Mouse (Mus musculus) hindbrain, postnatal 0 days (tissue): Measurements from ENCODE around the gene Sdhc. TPM values are rescaled to one million over a fixed set of nuclear protein-coding genes. Genes with fewer than 3 reads are reported as not detected.

ENCODE experiments used
- ATAC-seq: fragments of 200-750 bp; cut with Nextera tagmentation; 2 replicates; pipeline ENCODE4 v1.8.0; 2017; ENCODE audit warnings: mild to moderate bottlenecking, moderate TSS enrichment, moderate library complexity
- DNase-seq: peaks from one replicate; pipeline ENCODE4 v3.0.0-alpha.2; 2015; ENCODE audit warnings: low spot score
- H3K27ac ChIP-seq: fragments of 300-500 bp; sonication (generic); 2 replicates; pipeline ENCODE4 v1.5.1; 2014; ENCODE audit warnings: mild to moderate bottlenecking
- H3K27me3 ChIP-seq: fragments of 300-500 bp; sonication (generic); 2 replicates; pipeline ENCODE4 v1.6.1; 2014; ENCODE audit warnings: low read length, mixed read lengths; ENCODE audit not compliant: insufficient read depth
- H3K36me3 ChIP-seq: fragments of 300-500 bp; sonication (generic); 2 replicates; pipeline ENCODE4 v1.6.1; 2014; ENCODE audit warnings: low read length, mixed read lengths; ENCODE audit not compliant: insufficient read depth
- H3K4me1 ChIP-seq: fragments of 300-500 bp; sonication (generic); 2 replicates; pipeline ENCODE4 v1.6.1; 2014; ENCODE audit warnings: antibody characterized with exemption, low read length, mixed read lengths; ENCODE audit not compliant: insufficient read depth
- H3K4me2 ChIP-seq: fragments of 300-500 bp; sonication (generic); 2 replicates; pipeline ENCODE4 v1.6.1; 2014; ENCODE audit warnings: low read depth, mild to moderate bottlenecking, low read length, moderate library complexity, mixed read lengths
- H3K4me3 ChIP-seq: fragments of 300-500 bp; sonication (generic); 2 replicates; pipeline ENCODE4 v1.5.1; 2014; ENCODE audit warnings: low read length
- H3K9ac ChIP-seq: fragments of 300-500 bp; sonication (generic); replicated peaks from 2 replicates; pipeline ENCODE4 v1.6.1; 2014; ENCODE audit warnings: mild to moderate bottlenecking, low read length, moderate library complexity, mixed read lengths
- H3K9me3 ChIP-seq: fragments of 300-500 bp; sonication (generic); 2 replicates; pipeline ENCODE4 v1.6.1; 2016; ENCODE audit warnings: low read length, mixed read lengths
- CTCF ChIP-seq: IDR thresholded peaks from 2 replicates; pipeline ENCODE4 v1.5.1; 2016; ENCODE audit warnings: antibody characterized with exemption, control low read depth, low read depth
- WGBS: fragments of 180-500 bp; shearing (Covaris S2); extraction: QIAGEN DNeasy Blood & Tissue Kit; methylation state at CpG from one replicate; pipeline ENCODE4 v1.1.7; 2014; 5-methylcytosine and 5-hydroxymethylcytosine counted together
- polyA plus RNA-seq: library from polyadenylated mRNA; unstranded; fragments of >200 nt; fragmentation: Nextera tagmentation; extraction: Ambion mirVana; gene quantifications from 2 replicates; pipeline ENCODE4 v1.2.1, GENCODE M21; 2015
- total RNA-seq: library from RNA; depleted of rRNA; stranded (reverse); fragments of >200 nt; gene quantifications from 2 replicates; pipeline ENCODE4 v1.2.3, GENCODE M21; 2014

Sdhc gene
- total and polyA plus RNA-seq, 2 experiments from 2014 or later = 227 to 320 TPM

GRCm38 (mm10) chr1:171169913-171170312 is 19.5 kb upstream of the Sdhc start:
- Histone ChIP-seq H3K27me3 (no peaks in the 10 kb centered on the region), H3K27ac (no peak overlapping the region), H3K36me3 (no peaks in the 10 kb centered on the region), H3K9ac (no peak overlapping the region), H3K4me3 (no peak overlapping the region), H3K4me1 (no peaks in the 10 kb centered on the region), H3K9me3 (no peaks in the 10 kb centered on the region), H3K4me2 (no peak overlapping the region)
- no peak for TF ChIP-seq CTCF
- WGBS = 73% methylated on average over 3 of the region's 3 CpGs
- DNase-seq (no peak), ATAC-seq (no peak)

DNA sequence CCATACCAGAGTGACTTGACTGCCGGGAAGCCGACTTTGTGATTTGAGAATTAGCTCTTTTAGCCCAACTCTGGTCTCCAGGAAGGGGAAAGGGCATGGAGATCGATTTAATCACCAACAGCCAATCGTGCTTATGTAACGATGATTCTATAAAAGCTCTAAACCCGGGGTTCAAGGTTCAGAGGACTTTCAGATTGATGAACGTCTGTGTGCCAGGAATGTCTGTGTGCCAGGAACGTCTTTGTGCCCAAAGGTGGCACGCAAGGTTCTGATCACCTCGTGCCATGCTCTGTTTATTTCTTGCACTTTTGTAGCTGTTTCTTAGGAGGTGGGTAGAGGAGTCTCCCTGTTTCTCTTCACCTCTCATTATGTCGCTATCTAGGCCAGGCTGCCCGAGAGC is 18.5 kb upstream of the Sdhc start:
- 90% methylated on average over 12 of the region's 12 CpGs for WGBS
- DNase-seq (no peak), ATAC-seq (no peak)
- Histone ChIP-seq H3K27me3 (no peaks in the 10 kb centered on the region), H3K36me3 (no peaks in the 10 kb centered on the region), H3K4me1 (no peaks in the 10 kb centered on the region), H3K9ac (no peak overlapping the region), H3K9me3 (no peaks in the 10 kb centered on the region), H3K4me3 (no peak overlapping the region), H3K4me2 (no peak overlapping the region), H3K27ac (no peak overlapping the region)
- TF ChIP-seq CTCF = no peak

DNA sequence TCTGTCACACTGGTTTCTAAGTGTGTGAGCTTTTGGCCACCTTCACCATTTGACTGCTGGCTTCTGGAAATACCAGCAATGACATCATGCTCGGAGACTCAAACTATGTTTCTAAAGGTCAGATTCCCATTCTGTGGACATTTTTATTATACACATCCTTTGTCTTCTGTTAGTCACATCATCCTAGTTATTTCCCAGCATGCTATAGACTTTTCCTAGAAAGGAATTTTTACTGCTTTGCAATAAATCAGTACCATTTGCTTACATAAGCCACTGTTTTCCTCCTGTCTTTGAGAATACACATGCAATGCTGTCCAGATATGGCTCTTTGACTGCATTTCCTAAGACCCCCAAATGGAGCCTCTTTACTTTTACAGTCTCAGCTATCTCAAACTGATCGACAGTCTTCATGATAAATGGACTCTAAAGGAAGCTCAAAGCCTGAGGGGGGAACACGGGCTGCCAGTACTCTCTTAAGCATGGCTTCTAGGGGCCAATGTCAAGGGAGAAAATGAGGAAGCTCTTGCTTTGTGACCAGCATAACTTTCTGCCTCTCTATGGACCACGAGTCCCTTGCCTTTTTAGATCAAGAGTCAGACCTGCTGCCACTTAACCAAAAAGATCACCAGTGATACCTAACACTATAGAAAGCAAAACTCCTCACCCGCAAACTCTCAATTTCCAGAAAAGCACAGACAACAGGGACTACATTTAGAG is 15.4 kb upstream of the Sdhc start:
- H3K9me3 ChIP-seq = no peaks in the 10 kb centered on the region
- no peaks in the 10 kb centered on the region for H3K4me1 ChIP-seq
- H3K27ac ChIP-seq = no peak overlapping the region
- no peak for TF ChIP-seq CTCF
- 80% methylated on average over 5 of the region's 5 CpGs for WGBS
- no peak overlapping the region for H3K4me2 ChIP-seq
- no peak overlapping the region for H3K4me3 ChIP-seq
- no peak overlapping the region for H3K9ac ChIP-seq
- DNase-seq (no peak), ATAC-seq (no peak)
- H3K36me3 ChIP-seq = no peaks in the 10 kb centered on the region
- no peaks in the 10 kb centered on the region for H3K27me3 ChIP-seq

- ATAC-seq = no peak
- peak; percentile 49 for DNase-seq
- H3K36me3 ChIP-seq = no peaks in the 10 kb centered on the region
- WGBS = 47% methylated on average over 3 of the region's 3 CpGs
- no peak overlapping the region for H3K9ac ChIP-seq
- no peaks in the 10 kb centered on the region for H3K4me1 ChIP-seq
- no peaks in the 10 kb centered on the region for H3K9me3 ChIP-seq
- no peak overlapping the region for H3K27ac ChIP-seq
- no peaks in the 10 kb centered on the region for H3K27me3 ChIP-seq
- H3K4me2 ChIP-seq = no peak overlapping the region
- no peak overlapping the region for H3K4me3 ChIP-seq
- TF ChIP-seq CTCF = peak; percentile 42
These were observed 13.9 kb upstream of the Sdhc start for GRCm38 (mm10) chr1:171164258-171164657.

GRCm38 (mm10) chr1:171162526-171162925 is 12.1 kb upstream of the Sdhc start:
- no peak overlapping the region for H3K27ac ChIP-seq
- H3K4me3 ChIP-seq = no peak overlapping the region
- DNase-seq (no peak), ATAC-seq (no peak)
- no peak for TF ChIP-seq CTCF
- H3K27me3 ChIP-seq = 0 out of 2 replicates have a peak, but pooled peaks cover 6% of the 10 kb centered on the region
- H3K4me1 ChIP-seq = no peaks in the 10 kb centered on the region
- no peak overlapping the region for H3K9ac ChIP-seq
- no peaks in the 10 kb centered on the region for H3K9me3 ChIP-seq
- no peaks in the 10 kb centered on the region for H3K36me3 ChIP-seq
- 100% methylated on average over 3 of the region's 3 CpGs for whole genome bisulfite sequencing
- H3K4me2 ChIP-seq = no peak overlapping the region

DNA sequence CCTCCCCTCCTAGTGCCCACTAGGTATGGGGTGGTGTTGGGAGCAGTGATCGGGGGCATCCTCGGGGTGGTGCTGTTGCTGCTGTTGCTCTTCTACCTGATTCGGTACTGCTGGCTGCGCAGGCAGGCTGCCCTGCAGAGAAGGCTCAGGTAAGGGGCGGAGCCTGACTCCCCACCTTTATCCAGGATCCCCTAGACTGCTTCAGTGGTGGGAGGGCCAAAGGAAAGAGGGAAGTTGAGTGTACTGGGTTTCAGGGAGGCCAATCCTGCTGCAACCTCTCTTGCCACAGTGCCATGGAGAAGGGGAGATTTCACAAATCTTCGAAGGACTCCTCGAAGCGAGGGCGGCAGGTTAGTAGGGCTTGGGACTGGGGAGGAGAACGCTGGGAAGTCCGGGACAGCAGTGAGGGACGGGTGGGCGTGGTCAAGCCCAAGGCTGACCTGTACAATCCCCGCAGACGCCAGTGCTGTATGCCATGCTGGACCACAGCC is 9.1 kb upstream of the Sdhc start:
- Histone ChIP-seq H3K27ac (no peak overlapping the region), H3K9me3 (no peaks in the 10 kb centered on the region), H3K36me3 (no peaks in the 10 kb centered on the region), H3K27me3 (0 out of 2 replicates have a peak, but pooled peaks cover 6% of the 10 kb centered on the region), H3K4me2 (peak overlapping the region; percentile 37), H3K9ac (no peak overlapping the region), H3K4me1 (no peaks in the 10 kb centered on the region), H3K4me3 (peak overlapping the region; percentile 15)
- no peak for DNase-seq
- WGBS = 4% methylated on average over 15 of the region's 15 CpGs
- no peak for ATAC-seq
- TF ChIP-seq CTCF = no peak

DNA sequence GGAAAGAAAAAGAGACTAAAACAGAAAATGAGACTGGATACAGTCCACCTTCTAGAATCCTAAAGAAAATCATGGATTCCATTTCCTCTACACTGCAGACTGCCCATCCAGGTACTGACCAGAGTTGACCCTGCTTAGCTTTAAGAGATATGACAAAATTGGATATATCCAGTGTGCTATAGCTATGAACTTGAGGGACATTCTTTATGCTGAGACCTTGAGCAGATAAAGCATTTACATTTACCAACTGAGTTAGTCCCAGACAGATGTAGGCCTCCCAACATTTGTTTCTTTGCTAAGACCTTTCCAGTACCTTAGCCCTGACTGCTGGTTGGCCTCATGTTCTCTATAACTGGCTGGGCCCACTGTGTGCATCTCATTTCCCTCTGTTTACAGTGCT is 7.6 kb upstream of the Sdhc start:
- Histone ChIP-seq H3K9ac (no peak overlapping the region), H3K4me2 (no peak overlapping the region), H3K4me3 (no peak overlapping the region), H3K27me3 (0 out of 2 replicates have a peak, but pooled peaks cover 6% of the 10 kb centered on the region), H3K9me3 (no peaks in the 10 kb centered on the region), H3K27ac (no peak overlapping the region), H3K36me3 (no peaks in the 10 kb centered on the region), H3K4me1 (no peaks in the 10 kb centered on the region)
- DNase-seq (no peak), ATAC-seq (no peak)
- no peak for TF ChIP-seq CTCF
